Mouse (Mus musculus) embryonic facial prominence, embryonic 10.5 days (tissue): Measurements from ENCODE around the gene Clasp1. TPM values are rescaled to one million over a fixed set of nuclear protein-coding genes. Genes with fewer than 3 reads are reported as not detected.

Source experiments
- DNase-seq: peaks from one replicate; pipeline ENCODE4 v3.0.0-alpha.2; 2017; ENCODE audit warnings: low spot score
- H3K27ac ChIP-seq: fragments of 300-500 bp; sonication (generic); replicated peaks from 2 replicates; pipeline ENCODE4 v1.5.1; 2016; ENCODE audit warnings: mild to moderate bottlenecking
- H3K27me3 ChIP-seq: fragments of 300-500 bp; sonication (generic); replicated peaks from 2 replicates; pipeline ENCODE4 v1.6.1; 2016; ENCODE audit warnings: low read depth, mild to moderate bottlenecking; ENCODE audit not compliant: poor library complexity, severe bottlenecking
- H3K36me3 ChIP-seq: fragments of 300-500 bp; sonication (generic); replicated peaks from 2 replicates; pipeline ENCODE4 v1.6.1; 2016; ENCODE audit warnings: mild to moderate bottlenecking, moderate library complexity
- H3K4me1 ChIP-seq: fragments of 300-500 bp; sonication (generic); 2 replicates; pipeline ENCODE4 v1.6.1; 2016
- H3K4me3 ChIP-seq: fragments of 300-500 bp; sonication (generic); 2 replicates; pipeline ENCODE4 v1.5.1; 2016; ENCODE audit warnings: mild to moderate bottlenecking, moderate library complexity
- H3K9me3 ChIP-seq: fragments of 300-500 bp; sonication (generic); 2 replicates; pipeline ENCODE4 v1.6.1; 2016; ENCODE audit warnings: mild to moderate bottlenecking
- WGBS: fragments of 180-500 bp; shearing (Covaris S2); methylation state at CpG from one replicate; pipeline ENCODE4 v1.1.7; 2016; 5-methylcytosine and 5-hydroxymethylcytosine counted together
- polyA plus RNA-seq: library from polyadenylated mRNA; unstranded; fragments of >200 nt; fragmentation: Nextera tagmentation; extraction: Ambion mirVana; gene quantifications from 2 replicates; pipeline ENCODE4 v1.2.1, GENCODE M21; 2016

Gene Clasp1
- polyA plus RNA-seq, 1 experiment from 2014 or later, result 94.7 TPM

DNA sequence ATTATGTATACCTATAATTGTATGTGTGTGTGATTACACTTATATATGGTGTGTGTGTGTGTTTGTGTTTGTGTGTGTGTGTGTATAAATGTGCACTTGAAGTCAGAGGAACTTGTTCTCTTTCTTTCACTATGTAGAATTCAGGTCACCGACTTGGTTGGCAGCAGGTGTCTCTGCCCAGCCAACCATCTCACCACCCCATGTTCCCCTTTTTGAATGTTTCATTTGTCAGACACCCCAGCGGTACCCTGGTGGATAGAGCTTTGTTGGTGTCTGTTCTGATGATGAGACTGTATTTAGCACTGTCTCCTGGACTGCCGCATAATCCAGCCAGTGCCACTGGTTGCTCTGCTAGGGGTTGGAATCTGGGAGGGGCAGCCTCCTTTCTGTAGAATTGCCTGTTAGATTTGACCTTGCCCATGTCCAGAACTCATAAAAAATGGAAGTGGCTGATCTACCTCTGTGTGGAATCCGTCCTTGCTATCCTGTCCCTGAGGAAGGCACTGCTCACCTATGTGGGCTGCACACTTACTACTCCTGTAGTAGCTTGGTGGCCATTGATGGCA, 244.6 kb downstream of the Clasp1 start:
- no peaks in the 10 kb centered on the region for H3K9me3 ChIP-seq
- DNase-seq, result no peak
- H3K27me3 ChIP-seq, result peaks cover 25% of the 10 kb centered on the region
- WGBS, result 89% methylated on average over 4 of the region's 4 CpGs
- H3K4me3 ChIP-seq, result no peak overlapping the region
- no peaks in the 10 kb centered on the region for H3K4me1 ChIP-seq
- H3K36me3 ChIP-seq, result no peaks in the 10 kb centered on the region
- H3K27ac ChIP-seq, result no peak overlapping the region

DNA sequence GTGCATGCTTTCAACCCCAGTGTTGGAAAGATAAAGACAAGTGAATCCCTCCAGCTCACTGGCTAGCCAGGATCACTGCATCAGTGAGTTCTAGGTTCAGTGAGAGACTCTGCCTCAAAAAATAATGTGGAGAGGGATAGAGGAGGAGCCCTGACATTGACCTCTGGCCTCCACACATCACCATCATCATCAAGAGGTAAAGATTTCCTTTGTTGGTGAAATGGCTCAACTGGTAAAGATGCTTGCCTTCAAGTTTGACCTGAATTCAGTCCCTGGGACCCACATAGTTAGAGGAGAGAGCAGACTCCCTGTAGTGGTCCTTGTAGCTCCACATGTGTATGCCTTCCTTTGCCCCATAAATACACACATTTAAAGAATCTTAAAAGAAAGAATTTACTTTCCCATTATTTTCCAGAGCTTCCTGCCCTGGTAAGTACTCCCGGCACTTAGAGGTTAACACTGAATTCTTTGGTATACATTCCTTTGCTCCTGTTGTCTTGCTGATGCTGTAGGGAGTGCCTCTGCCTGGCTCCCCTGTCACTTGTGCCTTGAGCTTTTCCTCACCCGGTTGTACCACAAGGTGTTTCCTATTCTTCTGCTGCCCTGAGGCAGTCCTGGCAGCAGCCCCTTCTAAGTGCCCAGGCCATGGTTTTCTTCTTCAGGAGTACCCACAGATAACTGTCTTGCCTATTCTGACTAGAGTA, 253.6 kb downstream of the Clasp1 start:
- H3K4me3 ChIP-seq, result no peak overlapping the region
- H3K9me3 ChIP-seq, result no peaks in the 10 kb centered on the region
- H3K4me1 ChIP-seq, result no peaks in the 10 kb centered on the region
- H3K27me3 ChIP-seq, result no peaks in the 10 kb centered on the region
- WGBS, result 68% methylated on average over 2 of the region's 2 CpGs
- no peak for DNase-seq
- H3K27ac ChIP-seq, result no peak overlapping the region
- H3K36me3 ChIP-seq, result no peaks in the 10 kb centered on the region

DNA sequence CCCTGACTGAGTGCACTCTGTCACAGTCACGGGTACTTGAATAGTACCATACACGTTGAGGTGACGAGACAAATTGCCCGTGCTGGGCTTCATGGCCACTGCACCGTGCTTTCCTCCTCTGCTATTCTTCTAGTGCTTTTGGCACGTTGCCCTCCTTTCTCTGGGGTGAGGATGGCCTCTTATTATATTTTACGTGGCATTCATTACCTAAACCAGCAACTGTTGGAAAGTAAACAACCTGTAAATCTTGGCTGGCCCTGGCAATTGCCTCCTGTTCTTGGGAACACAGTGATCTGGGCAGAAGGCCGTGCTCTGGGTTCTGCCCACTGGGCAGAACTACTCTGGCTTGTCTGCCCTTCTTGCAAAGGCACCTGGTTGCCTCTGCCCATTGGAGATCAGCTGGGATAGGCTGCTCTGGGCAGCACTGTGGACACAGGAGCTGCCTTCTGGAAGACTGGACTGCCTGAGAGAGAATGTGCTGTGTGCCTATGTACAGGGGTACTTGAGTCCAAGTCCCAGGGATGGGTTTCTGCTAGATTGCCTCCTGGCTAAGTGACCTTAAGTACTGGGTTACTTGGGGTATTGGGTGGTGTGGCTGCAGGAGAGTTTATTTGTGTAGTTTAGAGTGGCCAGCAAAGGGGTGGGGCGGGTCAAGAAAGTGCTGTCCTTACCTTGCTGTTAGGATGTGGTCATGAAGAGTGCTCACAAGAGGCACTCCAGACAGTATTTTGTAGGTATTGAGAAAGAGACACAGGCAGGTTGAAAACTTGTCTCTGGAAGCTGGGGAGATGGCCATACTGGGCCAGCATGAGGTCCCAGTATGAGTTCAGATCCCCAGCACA, 254.5 kb downstream of the Clasp1 start:
- H3K36me3 ChIP-seq, result no peaks in the 10 kb centered on the region
- DNase-seq, result no peak
- WGBS, result 71% methylated on average over 9 of the region's 9 CpGs
- no peaks in the 10 kb centered on the region for H3K9me3 ChIP-seq
- no peak overlapping the region for H3K27ac ChIP-seq
- H3K4me3 ChIP-seq, result no peak overlapping the region
- peaks cover 6% of the 10 kb centered on the region; the same call in 1 of the 2 replicates for H3K4me1 ChIP-seq
- no peaks in the 10 kb centered on the region for H3K27me3 ChIP-seq

DNA sequence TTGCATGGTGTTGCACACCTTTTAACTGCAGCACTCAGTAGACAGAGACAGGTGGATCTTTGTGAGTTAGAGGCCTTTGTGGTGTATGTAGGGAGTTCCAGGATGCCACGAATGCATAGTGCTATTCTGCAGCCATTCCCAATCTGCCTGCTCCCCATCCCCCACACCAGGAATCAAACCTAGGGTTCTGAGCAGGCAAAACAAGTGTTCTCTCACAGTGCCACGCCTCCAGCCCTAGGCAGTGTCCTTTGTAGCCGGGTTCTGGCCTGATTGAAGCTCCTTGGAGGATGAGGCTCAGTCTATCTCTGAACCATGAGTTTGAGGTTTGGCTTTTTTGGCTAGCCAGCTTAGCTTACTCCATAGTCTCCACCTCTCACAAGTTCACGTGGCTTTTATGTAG, 256.8 kb downstream of the Clasp1 start:
- H3K4me1 ChIP-seq, result peaks cover 6% of the 10 kb centered on the region; the same call in 1 of the 2 replicates
- no peaks in the 10 kb centered on the region for H3K9me3 ChIP-seq
- WGBS, result 56% methylated on average over 4 of the region's 4 CpGs
- H3K36me3 ChIP-seq, result no peaks in the 10 kb centered on the region
- H3K27ac ChIP-seq, result no peak overlapping the region
- no peak overlapping the region for H3K4me3 ChIP-seq
- no peak for DNase-seq
- H3K27me3 ChIP-seq, result no peaks in the 10 kb centered on the region

DNA sequence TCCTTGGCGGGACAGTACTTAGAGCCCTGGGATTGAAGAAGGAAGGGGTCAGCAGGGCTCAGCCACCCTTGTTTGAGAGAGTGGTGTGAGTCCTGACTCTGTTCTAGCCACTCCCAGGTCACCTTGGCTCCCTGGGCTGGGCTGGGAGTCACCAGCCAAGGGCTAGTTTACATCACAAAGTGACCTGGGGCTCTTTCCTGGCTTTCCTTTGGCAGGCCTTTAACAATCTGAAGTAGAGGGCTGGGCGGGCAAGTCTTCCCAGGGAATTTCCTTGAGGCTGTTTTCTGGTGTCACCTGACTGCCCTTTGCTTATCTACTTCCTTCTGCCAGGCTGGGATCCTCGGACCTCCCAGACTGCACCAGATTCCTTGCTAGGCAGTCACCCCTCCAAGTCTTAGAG, 259.2 kb downstream of the Clasp1 start:
- Histone ChIP-seq H3K4me3 (no peak overlapping the region), H3K4me1 (peaks cover 6% of the 10 kb centered on the region; the same call in 1 of the 2 replicates), H3K27ac (no peak overlapping the region), H3K27me3 (no peaks in the 10 kb centered on the region), H3K36me3 (no peaks in the 10 kb centered on the region), H3K9me3 (no peaks in the 10 kb centered on the region)
- no peak for DNase-seq
- 22% methylated on average over 3 of the region's 3 CpGs for WGBS

DNA sequence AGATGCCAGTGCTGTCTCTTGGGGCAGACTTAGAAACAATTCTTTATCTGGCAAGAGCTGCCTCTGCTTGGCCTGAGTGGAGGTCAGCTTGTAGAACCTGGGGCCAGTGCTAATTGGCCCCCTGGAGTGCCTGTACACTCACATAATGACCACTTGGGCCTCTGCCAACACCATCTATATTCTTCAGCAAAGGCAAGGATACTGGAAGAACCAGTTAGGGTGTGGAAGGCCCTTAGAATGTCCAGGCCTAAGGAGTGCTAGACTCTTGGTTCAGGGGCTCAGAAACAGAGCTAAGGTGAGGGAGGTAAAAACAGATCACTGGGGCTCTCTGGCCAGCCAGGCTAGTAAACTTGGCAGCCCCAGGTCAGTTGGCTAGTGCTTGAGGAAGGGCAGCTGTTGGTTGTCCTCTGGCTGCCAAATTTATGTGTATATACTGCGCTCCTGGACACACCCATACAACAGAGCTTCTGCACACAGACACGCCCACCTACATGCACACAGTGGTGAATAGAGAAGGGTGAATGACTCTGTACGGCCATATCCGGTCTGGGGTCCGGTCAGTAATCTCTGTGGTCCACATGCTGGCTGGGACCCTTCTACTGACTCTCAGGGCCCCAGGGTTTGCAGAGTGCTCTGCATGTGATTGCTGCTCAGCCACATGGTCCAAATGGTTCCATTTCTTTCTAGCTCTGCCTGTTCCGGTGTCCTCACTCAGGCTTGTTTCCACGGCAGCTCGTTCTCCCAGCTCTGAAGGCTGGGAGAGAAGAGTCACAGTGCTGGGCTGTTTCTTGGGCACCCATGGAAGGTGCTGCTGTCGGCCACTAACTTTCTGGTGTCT, 261.3 kb downstream of the Clasp1 start:
- H3K9me3 ChIP-seq, result no peaks in the 10 kb centered on the region
- H3K4me3 ChIP-seq, result no peak overlapping the region
- WGBS, result 82% methylated on average over 9 of the region's 9 CpGs
- no peaks in the 10 kb centered on the region for H3K36me3 ChIP-seq
- no peak overlapping the region for H3K27ac ChIP-seq
- no peak for DNase-seq
- no peaks in the 10 kb centered on the region for H3K27me3 ChIP-seq
- H3K4me1 ChIP-seq, result peaks cover 6% of the 10 kb centered on the region; the same call in 1 of the 2 replicates

DNA sequence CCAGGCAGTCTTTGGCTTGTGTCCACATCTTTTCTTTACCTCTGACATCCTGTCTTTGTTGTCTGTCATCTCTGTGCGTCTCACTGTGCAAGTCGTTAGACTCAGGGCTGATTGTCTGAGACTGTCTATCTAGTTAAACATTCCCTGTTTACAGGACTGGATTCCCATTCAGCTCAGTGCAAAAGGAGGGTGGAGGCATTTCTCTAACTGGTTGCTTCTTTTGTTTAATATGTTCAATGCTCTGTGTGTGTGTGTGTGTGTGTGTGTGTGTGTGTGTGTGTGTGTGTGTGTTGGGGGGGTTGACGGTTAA, 261.9 kb downstream of the Clasp1 start:
- 73% methylated on average over 3 of the region's 3 CpGs for WGBS
- H3K27me3 ChIP-seq, result no peaks in the 10 kb centered on the region
- H3K9me3 ChIP-seq, result no peaks in the 10 kb centered on the region
- H3K27ac ChIP-seq, result no peak overlapping the region
- H3K4me3 ChIP-seq, result no peak overlapping the region
- DNase-seq, result no peak
- H3K36me3 ChIP-seq, result no peaks in the 10 kb centered on the region
- H3K4me1 ChIP-seq, result peaks cover 6% of the 10 kb centered on the region; the same call in 1 of the 2 replicates

DNA sequence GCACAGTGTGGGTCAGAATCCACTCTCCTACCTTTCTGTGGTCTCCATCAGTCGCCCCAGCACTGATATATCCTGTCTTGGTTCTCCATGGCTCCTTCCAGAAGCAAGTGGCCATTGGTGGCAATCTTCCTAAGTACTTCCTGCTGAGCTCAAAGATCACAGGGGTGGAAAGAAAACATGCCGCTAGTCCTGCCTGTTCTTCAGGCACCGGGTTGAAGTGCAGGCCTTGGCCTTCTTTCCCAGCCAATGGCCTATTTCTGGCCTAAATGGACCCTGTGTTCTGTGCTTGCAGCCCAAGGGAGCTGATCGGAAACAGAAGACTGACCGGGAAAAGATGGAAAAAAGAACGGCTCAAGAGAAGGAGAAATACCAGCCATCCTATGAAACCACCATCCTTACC, 269.9 kb downstream of the Clasp1 start:
- H3K4me3 ChIP-seq, result no peak overlapping the region
- no peaks in the 10 kb centered on the region for H3K36me3 ChIP-seq
- no peaks in the 10 kb centered on the region for H3K9me3 ChIP-seq
- no peak for DNase-seq
- no peaks in the 10 kb centered on the region for H3K27me3 ChIP-seq
- no peak overlapping the region for H3K27ac ChIP-seq
- WGBS, result 78% methylated on average over 6 of the region's 6 CpGs
- 0 out of 2 replicates have a peak, but pooled peaks cover 4% of the 10 kb centered on the region for H3K4me1 ChIP-seq

DNA sequence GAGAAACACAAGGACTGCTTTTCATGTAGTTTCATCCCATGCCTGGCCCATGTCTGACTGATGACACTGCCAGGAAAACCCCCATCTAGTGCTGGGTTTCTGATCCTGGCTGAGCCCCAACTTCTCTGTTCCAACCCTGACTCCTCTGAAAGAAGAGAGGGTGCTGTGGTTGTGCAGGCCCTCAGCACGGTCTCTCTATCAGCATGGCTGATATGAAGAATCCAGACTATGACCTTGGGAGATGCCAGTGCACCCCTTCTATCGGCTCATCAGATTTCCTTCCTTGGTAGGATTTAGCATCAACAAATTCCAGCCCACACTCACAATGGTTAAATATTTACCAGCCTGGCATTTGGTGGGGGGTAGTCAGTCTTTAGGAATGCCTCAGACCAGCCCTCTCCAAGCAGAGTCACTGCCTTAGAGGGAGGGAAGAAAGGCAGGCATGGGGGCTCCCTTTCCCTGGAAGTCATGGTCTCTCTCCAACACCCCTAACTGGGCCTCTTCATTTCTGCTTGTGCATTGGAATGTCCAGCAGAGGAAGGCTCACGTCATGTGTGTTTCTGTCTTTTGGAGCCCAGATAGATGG, 272.1 kb downstream of the Clasp1 start:
- WGBS, result 83% methylated on average over 3 of the region's 3 CpGs
- no peak for DNase-seq
- H3K9me3 ChIP-seq, result no peaks in the 10 kb centered on the region

More for the DNA sequence above, 272.1 kb downstream of the Clasp1 start:
- H3K27me3 ChIP-seq, result no peaks in the 10 kb centered on the region
- H3K36me3 ChIP-seq, result no peaks in the 10 kb centered on the region
- no peak overlapping the region for H3K4me3 ChIP-seq
- no peak overlapping the region for H3K27ac ChIP-seq
- 0 out of 2 replicates have a peak, but pooled peaks cover 4% of the 10 kb centered on the region for H3K4me1 ChIP-seq

Other genes starting within 250 kb of the Clasp1 start
- 0.13 and 0.25 TPM in 2 replicates for gene Gm29106, start 212.5 kb upstream of the Clasp1 start, polyA plus RNA-seq
- 369 and 400 TPM in 2 replicates for gene Tsn, start 77.3 kb upstream of the Clasp1 start, polyA plus RNA-seq
- gene Nifk, start 67.2 kb upstream of the Clasp1 start, polyA plus RNA-seq, result 106 and 109 TPM in 2 replicates
- 0.20 and 0.60 TPM in 2 replicates for gene Tfcp2l1, start 238.9 kb downstream of the Clasp1 start, polyA plus RNA-seq